Mouse (Mus musculus) erythroblast, embryonic 14.5 days (primary cell): ENCODE results near the gene Cdk5rap2. TPM values are rescaled to one million over a fixed set of nuclear protein-coding genes. Genes with fewer than 3 reads are reported as not detected.

ENCODE experiments used
- H3K27me3 ChIP-seq: 2 replicates; pipeline ENCODE4 v1.6.1; 2012; ENCODE audit warnings: inconsistent platforms; ENCODE audit not compliant: control insufficient read depth
- H3K36me3 ChIP-seq: 2 replicates; pipeline ENCODE4 v1.6.1; 2012; ENCODE audit warnings: mild to moderate bottlenecking, inconsistent platforms; ENCODE audit not compliant: control insufficient read depth
- H3K4me1 ChIP-seq: 2 replicates; pipeline ENCODE4 v1.6.1; 2012; ENCODE audit warnings: inconsistent platforms; ENCODE audit not compliant: control insufficient read depth
- H3K4me3 ChIP-seq: replicated peaks from 2 replicates; pipeline ENCODE3; 2012; ENCODE audit warnings: moderate library complexity, mild to moderate bottlenecking, inconsistent platforms
- H3K9me3 ChIP-seq: 2 replicates; pipeline ENCODE4 v1.6.1; 2012; ENCODE audit warnings: low read length, inconsistent platforms, mixed read lengths; ENCODE audit not compliant: control insufficient read depth
- GATA1 ChIP-seq: IDR thresholded peaks from 2 replicates; pipeline ENCODE4 v1.6.1; 2012; ENCODE audit warnings: low read length, inconsistent platforms, mixed read lengths
- TAL1 ChIP-seq: IDR thresholded peaks from 3 replicates; pipeline ENCODE4 v1.6.1; 2012; ENCODE audit warnings: low read length, inconsistent platforms, mixed read lengths
- polyA plus RNA-seq: library from polyadenylated mRNA; stranded (reverse); fragments of >175 nt; gene quantifications from 2 replicates; pipeline ENCODE4 v1.2.3, GENCODE M21; 2012

Cdk5rap2 gene
- polyA plus RNA-seq, 1 experiment = 17.1 TPM

- Histone ChIP-seq H3K27me3 (no peaks in the 10 kb centered on the region), H3K9me3 (no peaks in the 10 kb centered on the region), H3K4me3 (no peak overlapping the region), H3K36me3 (peaks cover 80% of the 10 kb centered on the region), H3K4me1 (peaks cover 23% of the 10 kb centered on the region)
- TF ChIP-seq TAL1 (no peak), GATA1 (no peak)
Measured at GRCm38 (mm10) chr4:70259726-70260418, 150.4 kb downstream of the Cdk5rap2 start.

DNA sequence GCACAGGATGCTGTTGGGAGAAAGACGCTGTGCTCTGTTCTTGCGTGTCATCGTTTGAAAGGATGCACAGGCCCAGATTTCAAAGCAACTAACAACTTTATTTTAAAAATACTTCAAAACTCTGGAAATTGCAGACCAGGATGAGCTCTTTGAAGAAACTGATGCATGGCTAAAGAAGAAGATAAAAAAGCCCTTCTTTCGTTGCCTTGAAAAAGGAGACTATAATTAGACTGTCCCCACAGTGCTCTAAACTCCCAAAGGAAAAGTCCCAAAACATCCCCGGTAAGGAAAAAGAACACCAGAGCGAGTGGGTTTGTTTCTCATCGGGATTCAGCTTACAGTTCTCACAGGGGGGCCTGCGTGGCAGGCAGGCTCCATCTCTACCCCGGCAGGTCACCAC, 151.4 kb downstream of the Cdk5rap2 start:
- H3K36me3 ChIP-seq = peaks cover 80% of the 10 kb centered on the region
- H3K4me1 ChIP-seq = peaks cover 23% of the 10 kb centered on the region

GRCm38 (mm10) chr4:70258205-70258604, 152.0 kb downstream of the Cdk5rap2 start:
- TF ChIP-seq GATA1 (no peak), TAL1 (no peak)
- H3K27me3 ChIP-seq = no peaks in the 10 kb centered on the region
- H3K36me3 ChIP-seq = peaks cover 79% of the 10 kb centered on the region
- H3K4me1 ChIP-seq = peaks cover 23% of the 10 kb centered on the region
- H3K4me3 ChIP-seq = no peak overlapping the region
- H3K9me3 ChIP-seq = no peaks in the 10 kb centered on the region

More for the DNA sequence above, 151.4 kb downstream of the Cdk5rap2 start:
- Histone ChIP-seq H3K9me3 (no peaks in the 10 kb centered on the region), H3K27me3 (no peaks in the 10 kb centered on the region), H3K4me3 (no peak overlapping the region)
- TF ChIP-seq TAL1 (no peak), GATA1 (no peak)

DNA sequence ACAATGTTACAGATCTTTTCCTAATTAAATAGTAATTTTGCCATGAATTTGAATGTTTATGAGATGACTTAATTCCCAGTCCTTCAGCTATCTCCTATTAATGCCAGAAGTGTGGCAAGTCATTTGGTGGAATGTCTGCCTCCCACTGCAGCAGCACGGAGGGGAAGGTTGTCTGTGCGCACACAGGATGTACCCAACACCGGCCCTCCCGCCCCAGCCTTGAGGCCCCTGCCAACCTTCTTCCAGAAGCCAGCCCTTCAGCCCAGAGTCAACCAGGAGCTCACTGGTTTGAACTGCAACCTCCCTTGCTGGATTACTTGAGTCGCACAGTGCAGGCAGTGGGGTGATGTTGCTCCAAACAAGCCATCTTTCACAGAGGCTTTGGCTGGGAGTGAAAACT, 158.5 kb downstream of the Cdk5rap2 start:
- Histone ChIP-seq H3K27me3 (no peaks in the 10 kb centered on the region), H3K4me3 (no peak overlapping the region), H3K36me3 (peaks cover 51% of the 10 kb centered on the region), H3K9me3 (no peaks in the 10 kb centered on the region), H3K4me1 (no peaks in the 10 kb centered on the region)
- no peak for TF ChIP-seq GATA1
- TF ChIP-seq TAL1 = no peak

- Histone ChIP-seq H3K4me1 (no peaks in the 10 kb centered on the region), H3K4me3 (no peak overlapping the region), H3K36me3 (peaks cover 67% of the 10 kb centered on the region), H3K27me3 (no peaks in the 10 kb centered on the region), H3K9me3 (no peaks in the 10 kb centered on the region)
- TF ChIP-seq TAL1 = no peak
- no peak for TF ChIP-seq GATA1
Measured at GRCm38 (mm10) chr4:70245706-70246105, 164.5 kb downstream of the Cdk5rap2 start.

GRCm38 (mm10) chr4:70243561-70244120, 166.6 kb downstream of the Cdk5rap2 start:
- Histone ChIP-seq H3K36me3 (peaks cover 76% of the 10 kb centered on the region), H3K9me3 (no peaks in the 10 kb centered on the region)
- TF ChIP-seq GATA1 (no peak), TAL1 (no peak)

GRCm38 (mm10) chr4:70239731-70240130, 170.5 kb downstream of the Cdk5rap2 start:
- Histone ChIP-seq H3K27me3 (no peaks in the 10 kb centered on the region), H3K4me1 (no peaks in the 10 kb centered on the region; the same call in 1 of the 2 replicates), H3K4me3 (no peak overlapping the region), H3K9me3 (no peaks in the 10 kb centered on the region), H3K36me3 (peaks cover 90% of the 10 kb centered on the region)
- TF ChIP-seq TAL1 = no peak
- TF ChIP-seq GATA1 = no peak

More at GRCm38 (mm10) chr4:70243561-70244120, 166.6 kb downstream of the Cdk5rap2 start:
- no peaks in the 10 kb centered on the region for H3K27me3 ChIP-seq
- no peaks in the 10 kb centered on the region for H3K4me1 ChIP-seq
- no peak overlapping the region for H3K4me3 ChIP-seq

- TF ChIP-seq GATA1 (no peak), TAL1 (no peak)
- no peak overlapping the region for H3K4me3 ChIP-seq
- H3K36me3 ChIP-seq = peaks cover 89% of the 10 kb centered on the region
- no peaks in the 10 kb centered on the region; the same call in 1 of the 2 replicates for H3K4me1 ChIP-seq
- no peaks in the 10 kb centered on the region for H3K9me3 ChIP-seq
- no peaks in the 10 kb centered on the region for H3K27me3 ChIP-seq
Measured at GRCm38 (mm10) chr4:70238862-70239261, 171.4 kb downstream of the Cdk5rap2 start.

DNA sequence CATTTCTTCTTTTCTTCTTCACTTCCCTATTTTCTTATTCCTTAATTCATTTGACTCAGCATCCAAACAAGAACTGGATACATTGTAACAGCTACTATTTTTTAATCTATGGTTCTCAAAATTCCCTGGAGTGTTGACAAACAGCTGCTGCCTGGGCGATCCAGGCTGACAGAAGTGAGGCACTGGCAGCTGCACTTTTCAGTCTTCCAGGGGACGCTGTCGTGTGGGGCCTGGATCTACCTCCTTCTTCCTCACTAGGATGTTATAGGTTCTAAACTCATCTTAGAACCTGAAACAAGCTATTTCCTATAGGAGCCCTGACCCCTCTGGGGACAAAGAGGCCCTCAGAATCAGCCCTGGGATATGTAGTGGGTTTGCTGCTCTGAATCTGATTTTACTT, 177.9 kb downstream of the Cdk5rap2 start:
- no peak for TF ChIP-seq TAL1
- TF ChIP-seq GATA1 = no peak
- Histone ChIP-seq H3K4me1 (no peaks in the 10 kb centered on the region; the same call in 1 of the 2 replicates), H3K36me3 (peaks cover 57% of the 10 kb centered on the region), H3K9me3 (no peaks in the 10 kb centered on the region), H3K4me3 (no peak overlapping the region), H3K27me3 (no peaks in the 10 kb centered on the region)
